Mouse (Mus musculus) liver, embryonic 14.5 days (tissue): ENCODE data around the gene Senp1. TPM values are rescaled to one million over a fixed set of nuclear protein-coding genes. Genes with fewer than 3 reads are reported as not detected.

Experiments used
- ATAC-seq: fragments of 200-750 bp; cut with Nextera tagmentation; 2 replicates; pipeline ENCODE4 v1.8.0; 2017; ENCODE audit warnings: moderate number of reproducible peaks, mild to moderate bottlenecking, moderate library complexity; ENCODE audit not compliant: insufficient read depth
- DNase-seq, 3 experiments: peaks; one replicate each; pipeline ENCODE4 v3.0.0-alpha.2; 2012 to 2013; ENCODE audit warnings: low read depth in 3 of 3, low spot score in 3 of 3
- H3K27ac ChIP-seq: fragments of 300-500 bp; sonication (generic); 2 replicates; pipeline ENCODE4 v1.5.1; 2014; ENCODE audit warnings: moderate library complexity, mild to moderate bottlenecking, control low read depth, inconsistent platforms
- H3K27me3 ChIP-seq: fragments of 300-500 bp; sonication (generic); 2 replicates; pipeline ENCODE4 v1.6.1; 2014; ENCODE audit warnings: mild to moderate bottlenecking, low read length, moderate library complexity; ENCODE audit not compliant: control insufficient read depth, insufficient read depth
- H3K36me3 ChIP-seq: fragments of 300-500 bp; sonication (generic); replicated peaks from 2 replicates; pipeline ENCODE4 v1.6.1; 2014; ENCODE audit warnings: low read depth; ENCODE audit not compliant: control insufficient read depth, insufficient read depth
- H3K4me1 ChIP-seq, 2 experiments: fragments of 200-500 bp in 1 of 2; fragments of 300-500 bp in 1 of 2; sonication (generic) in 1 of 2; replicated peaks; 2 replicates each; pipeline ENCODE4 v1.6.1; 2012 to 2014; ENCODE audit warnings: antibody characterized with exemption in 1 of 2, inconsistent platforms in 1 of 2, low read length in 1 of 2; ENCODE audit not compliant: control insufficient read depth in 2 of 2, insufficient read depth in 2 of 2
- H3K4me2 ChIP-seq: fragments of 300-500 bp; sonication (generic); 2 replicates; pipeline ENCODE4 v1.6.1; 2014; ENCODE audit warnings: low read depth, mild to moderate bottlenecking, control low read depth, moderate library complexity
- H3K4me3 ChIP-seq, 2 experiments: fragments of 200-500 bp in 1 of 2; fragments of 300-500 bp in 1 of 2; sonication (generic) in 1 of 2; 2 replicates each; pipeline ENCODE4 v1.5.1; 2012 to 2014; ENCODE audit warnings: low read depth in 2 of 2, low read length in 2 of 2, mild to moderate bottlenecking in 2 of 2, control low read depth in 1 of 2, inconsistent platforms in 1 of 2, moderate library complexity in 1 of 2; ENCODE audit not compliant: insufficient read depth in 1 of 2
- H3K9ac ChIP-seq: fragments of 300-500 bp; sonication (generic); replicated peaks from 2 replicates; pipeline ENCODE4 v1.6.1; 2014; ENCODE audit warnings: mild to moderate bottlenecking, control low read depth, moderate library complexity
- H3K9me3 ChIP-seq: fragments of 300-500 bp; sonication (generic); 2 replicates; pipeline ENCODE4 v1.6.1; 2016; ENCODE audit warnings: low read length, mixed read lengths; ENCODE audit not compliant: control insufficient read depth
- CTCF ChIP-seq: IDR thresholded peaks from 2 replicates; pipeline ENCODE4 v1.5.1; 2016; ENCODE audit warnings: antibody characterized with exemption, low read depth, control low read depth
- EP300 ChIP-seq: IDR thresholded peaks from 2 replicates; pipeline ENCODE4 v1.6.1; 2016; ENCODE audit warnings: antibody characterized with exemption, low read depth
- WGBS: fragments of 180-500 bp; shearing (Covaris S2); extraction: QIAGEN DNeasy Blood & Tissue Kit; methylation state at CpG from one replicate; pipeline ENCODE4 v1.1.7; 2014; ENCODE audit not compliant: insufficient replicate concordance; 5-methylcytosine and 5-hydroxymethylcytosine counted together
- polyA plus RNA-seq, 2 experiments: library from polyadenylated mRNA; depleted of rRNA in 1 of 2; stranded (reverse) in 1 of 2; unstranded in 1 of 2; fragments of >200 nt; fragmentation: Nextera tagmentation in 1 of 2; extraction: Ambion mirVana in 1 of 2; gene quantifications; 2 replicates each; pipeline versions ENCODE4 v1.2.1 to v1.2.3; 2012 to 2014

Senp1 gene
- polyA plus RNA-seq, 2 experiments, result 10.7 to 15.3 TPM

DNA sequence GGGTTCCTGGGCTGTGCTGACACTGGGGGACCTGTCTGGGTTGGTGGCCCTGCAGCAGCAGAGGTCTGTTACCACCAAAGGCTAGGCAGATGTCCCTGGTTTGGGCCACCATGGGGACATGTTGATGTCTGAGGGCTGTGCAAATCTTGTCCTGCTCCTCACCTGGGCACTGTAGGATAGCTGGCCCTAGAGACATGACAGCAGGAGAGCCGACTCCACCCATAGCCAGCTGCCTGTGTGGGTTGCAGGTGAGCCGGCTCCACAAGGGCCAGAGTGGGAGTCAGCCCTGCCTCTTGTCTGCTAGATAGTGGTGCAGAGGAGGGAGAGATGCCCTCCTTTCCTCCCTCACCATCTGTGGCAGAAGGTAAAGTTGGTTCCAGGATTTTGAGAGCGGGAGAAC is 23.2 kb downstream of the Senp1 start:
- Histone ChIP-seq H3K27ac (no peak overlapping the region), H3K9ac (no peak overlapping the region), H3K36me3 (peaks cover 59% of the 10 kb centered on the region), H3K4me2 (no peak overlapping the region), H3K4me3 (no peak overlapping the region), H3K4me1 (no peaks in the 10 kb centered on the region), H3K27me3 (no peaks in the 10 kb centered on the region), H3K9me3 (no peaks in the 10 kb centered on the region)
- no peak for TF ChIP-seq CTCF
- no peak for TF ChIP-seq EP300
- WGBS, result 87% methylated on average over 3 of the region's 3 CpGs
- ATAC-seq, result no peak
- DNase-seq, result no peak

DNA sequence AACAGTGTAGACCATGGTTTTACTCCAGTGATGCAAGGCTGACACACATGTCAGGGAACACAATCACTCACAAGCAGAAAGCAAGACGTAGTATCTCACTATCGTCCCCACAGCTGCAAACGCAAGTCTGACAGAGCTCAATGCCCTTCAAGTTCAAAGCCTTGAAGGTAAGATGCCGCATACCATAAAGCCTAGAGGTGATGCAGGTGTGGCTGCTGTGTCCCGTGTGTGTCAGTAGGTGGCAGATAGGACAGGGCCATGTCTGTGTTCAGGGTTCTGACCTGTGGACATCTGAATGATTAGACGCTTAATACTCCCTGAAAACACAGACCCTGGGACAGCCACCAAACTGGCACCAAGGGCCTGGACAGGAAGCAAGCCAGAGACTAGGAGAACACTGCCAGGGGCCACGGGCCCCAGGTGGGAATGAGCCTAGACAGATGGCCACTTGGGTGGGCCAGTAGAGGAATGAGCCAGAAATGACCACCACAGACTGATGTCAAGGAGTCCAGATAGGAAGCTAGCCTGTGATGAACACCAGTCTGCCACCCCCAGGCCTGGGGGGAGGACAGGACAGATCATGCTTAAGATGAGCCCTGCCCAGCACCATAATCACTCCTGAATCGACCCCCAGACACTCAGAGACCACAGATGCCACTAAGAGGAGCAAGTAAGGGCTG is 23.8 kb downstream of the Senp1 start:
- no peaks in the 10 kb centered on the region for H3K4me1 ChIP-seq
- H3K27ac ChIP-seq, result no peak overlapping the region
- H3K4me3 ChIP-seq, result no peak overlapping the region
- H3K9me3 ChIP-seq, result no peaks in the 10 kb centered on the region
- H3K4me2 ChIP-seq, result no peak overlapping the region
- DNase-seq (no peak), ATAC-seq (no peak)
- H3K9ac ChIP-seq, result no peak overlapping the region
- H3K27me3 ChIP-seq, result no peaks in the 10 kb centered on the region
- WGBS, result 78% methylated on average over 8 of the region's 8 CpGs
- peaks cover 61% of the 10 kb centered on the region for H3K36me3 ChIP-seq
- TF ChIP-seq EP300 (no peak), CTCF (peak; percentile 31; the same call in 1 of the 2 replicates)

DNA sequence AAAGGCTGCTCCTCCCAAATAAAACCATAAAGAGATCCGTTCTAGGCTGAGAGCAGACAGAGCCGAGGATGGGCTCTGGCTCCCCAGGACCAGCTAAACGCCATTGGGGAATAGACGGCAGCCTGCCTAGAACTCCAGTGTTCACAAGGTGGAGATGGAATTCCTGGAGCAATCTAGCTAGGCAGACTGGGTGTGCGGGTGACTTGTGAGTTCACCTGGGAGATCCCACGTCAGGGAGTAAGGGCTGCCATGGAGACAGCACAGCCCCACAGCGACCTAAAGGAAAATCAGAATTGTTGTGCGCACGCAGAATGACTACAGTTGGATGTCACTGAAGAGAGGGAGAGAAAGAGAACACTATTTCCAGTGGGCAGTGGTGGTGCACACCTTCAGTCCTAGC is 25.0 kb downstream of the Senp1 start:
- Histone ChIP-seq H3K4me1 (no peaks in the 10 kb centered on the region), H3K4me2 (no peak overlapping the region), H3K36me3 (peaks cover 67% of the 10 kb centered on the region), H3K27ac (no peak overlapping the region), H3K4me3 (no peak overlapping the region), H3K27me3 (no peaks in the 10 kb centered on the region), H3K9ac (no peak overlapping the region), H3K9me3 (no peaks in the 10 kb centered on the region)
- WGBS, result 89% methylated on average over 9 of the region's 9 CpGs
- TF ChIP-seq CTCF, result no peak
- TF ChIP-seq EP300, result no peak
- ATAC-seq (no peak), DNase-seq (no peak)

DNA sequence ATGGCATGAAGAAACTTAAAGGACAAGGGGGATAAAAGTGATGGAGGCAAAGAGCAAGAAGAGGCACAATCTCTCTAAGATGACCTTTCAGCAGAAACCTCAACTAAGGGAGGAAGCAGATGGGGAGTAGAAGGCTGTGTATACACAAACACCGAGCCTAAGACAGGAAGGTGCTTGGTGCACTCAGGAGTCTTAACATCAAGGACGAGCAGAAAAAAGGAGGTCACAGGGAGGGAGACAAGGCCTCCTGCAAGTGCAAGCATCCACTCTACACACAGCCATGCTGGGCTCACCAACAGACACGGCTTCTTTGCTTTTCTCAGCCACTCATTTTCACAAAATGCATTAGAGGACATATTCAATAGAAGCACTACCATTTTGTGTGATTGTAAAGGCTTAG is 26.1 kb downstream of the Senp1 start:
- H3K27ac ChIP-seq, result no peak overlapping the region
- H3K27me3 ChIP-seq, result no peaks in the 10 kb centered on the region
- no peak overlapping the region for H3K9ac ChIP-seq
- WGBS, result 64% methylated on average over 3 of the region's 3 CpGs
- no peaks in the 10 kb centered on the region for H3K9me3 ChIP-seq
- H3K4me1 ChIP-seq, result no peaks in the 10 kb centered on the region
- H3K4me3 ChIP-seq, result no peak overlapping the region
- no peak for TF ChIP-seq EP300
- TF ChIP-seq CTCF, result no peak
- ATAC-seq (no peak), DNase-seq (no peak)
- H3K4me2 ChIP-seq, result no peak overlapping the region
- peaks cover 66% of the 10 kb centered on the region for H3K36me3 ChIP-seq

DNA sequence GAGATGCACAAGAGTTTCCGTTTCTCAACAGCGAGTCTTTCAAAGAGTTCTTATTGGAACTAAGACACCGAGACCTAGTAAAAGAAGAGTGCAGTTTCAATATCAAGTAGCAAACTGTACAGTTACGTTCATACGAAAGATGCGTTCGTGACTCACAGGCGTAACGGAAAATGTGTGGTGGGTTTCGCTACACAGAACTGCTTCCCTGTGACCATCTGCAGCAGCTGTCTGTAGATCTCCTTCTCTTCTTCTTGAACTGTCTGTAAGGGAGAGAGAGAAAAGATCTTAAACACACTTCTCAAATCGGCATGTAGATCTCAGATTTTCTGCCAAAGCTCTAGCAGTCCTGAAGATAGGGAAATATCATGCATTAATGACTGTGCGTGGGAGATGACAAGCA is 26.9 kb downstream of the Senp1 start:
- H3K27ac ChIP-seq, result no peak overlapping the region
- H3K9me3 ChIP-seq, result no peaks in the 10 kb centered on the region
- no peaks in the 10 kb centered on the region for H3K4me1 ChIP-seq
- WGBS, result 87% methylated on average over 12 of the region's 12 CpGs
- H3K27me3 ChIP-seq, result no peaks in the 10 kb centered on the region
- no peak overlapping the region for H3K4me2 ChIP-seq
- TF ChIP-seq CTCF (no peak), EP300 (no peak)
- H3K4me3 ChIP-seq, result no peak overlapping the region
- DNase-seq (no peak), ATAC-seq (no peak)
- peaks cover 59% of the 10 kb centered on the region for H3K36me3 ChIP-seq
- H3K9ac ChIP-seq, result no peak overlapping the region
